Mouse (Mus musculus) lung, embryonic 14.5 days (tissue): ENCODE data around the gene Mboat1. TPM values are rescaled to one million over a fixed set of nuclear protein-coding genes. Genes with fewer than 3 reads are reported as not detected.

ENCODE experiments used
- ATAC-seq: fragments of 200-750 bp; cut with Nextera tagmentation; 2 replicates; pipeline ENCODE4 v1.8.0; 2017; ENCODE audit warnings: mild to moderate bottlenecking, moderate TSS enrichment, moderate library complexity; ENCODE audit not compliant: insufficient read depth
- DNase-seq: peaks from one replicate; pipeline ENCODE4 v3.0.0-alpha.2; 2015
- H3K27ac ChIP-seq: fragments of 300-500 bp; sonication (generic); 2 replicates; pipeline ENCODE4 v1.5.1; 2014; ENCODE audit warnings: low read depth, mild to moderate bottlenecking, moderate library complexity
- H3K27me3 ChIP-seq: fragments of 300-500 bp; sonication (generic); 2 replicates; pipeline ENCODE4 v1.6.1; 2014; ENCODE audit warnings: low read length, control low read depth; ENCODE audit not compliant: insufficient read depth
- H3K36me3 ChIP-seq: fragments of 300-500 bp; sonication (generic); 2 replicates; pipeline ENCODE4 v1.6.1; 2014; ENCODE audit warnings: control low read depth; ENCODE audit not compliant: insufficient read depth
- H3K4me1 ChIP-seq: fragments of 300-500 bp; sonication (generic); 2 replicates; pipeline ENCODE4 v1.6.1; 2014; ENCODE audit warnings: antibody characterized with exemption, control low read depth; ENCODE audit not compliant: insufficient read depth
- H3K4me2 ChIP-seq: fragments of 300-500 bp; sonication (generic); 2 replicates; pipeline ENCODE4 v1.6.1; 2014; ENCODE audit warnings: mild to moderate bottlenecking
- H3K4me3 ChIP-seq: fragments of 300-500 bp; sonication (generic); 2 replicates; pipeline ENCODE4 v1.5.1; 2014; ENCODE audit warnings: low read depth, low read length
- H3K9ac ChIP-seq: fragments of 300-500 bp; sonication (generic); 2 replicates; pipeline ENCODE4 v1.6.1; 2014
- H3K9me3 ChIP-seq: fragments of 300-500 bp; sonication (generic); 2 replicates; pipeline ENCODE4 v1.6.1; 2016; ENCODE audit warnings: low read depth, low read length, control low read depth
- CTCF ChIP-seq: IDR thresholded peaks from 2 replicates; pipeline ENCODE4 v1.5.1; 2016; ENCODE audit warnings: antibody characterized with exemption, low read depth
- WGBS: fragments of 180-500 bp; shearing (Covaris S2); extraction: QIAGEN DNeasy Blood & Tissue Kit; methylation state at CpG from one replicate; pipeline ENCODE4 v1.1.7; 2014; 5-methylcytosine and 5-hydroxymethylcytosine counted together
- polyA plus RNA-seq: library from polyadenylated mRNA; unstranded; fragments of >200 nt; fragmentation: Nextera tagmentation; extraction: Ambion mirVana; gene quantifications from 2 replicates; pipeline ENCODE4 v1.2.1, GENCODE M21; 2014

The Mboat1 gene
- polyA plus RNA-seq, 1 experiment from 2014 or later = 25.9 TPM

DNA sequence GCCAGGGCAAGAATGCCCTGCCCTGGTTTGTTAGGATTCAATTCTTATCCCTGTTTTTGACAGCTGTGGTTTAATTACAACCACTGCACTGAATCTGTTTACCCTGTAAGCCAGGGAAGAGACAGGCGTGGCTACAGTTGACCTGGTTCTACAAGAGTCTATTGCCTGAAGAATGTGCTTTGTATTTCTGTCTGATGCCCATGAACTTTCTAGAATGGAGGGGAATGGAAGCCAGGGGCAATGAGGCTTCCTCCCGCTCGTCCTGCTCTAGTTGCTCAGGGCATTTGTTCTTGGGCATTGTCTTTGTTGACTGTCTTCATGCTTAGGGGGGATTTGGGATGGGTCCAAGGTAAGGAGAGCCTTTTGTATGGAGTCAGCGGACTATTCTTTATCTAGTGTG, 63.5 kb downstream of the Mboat1 start:
- Histone ChIP-seq H3K27ac (no peak overlapping the region), H3K9ac (no peak overlapping the region)
- WGBS = 85% methylated on average over 4 of the region's 4 CpGs

DNA sequence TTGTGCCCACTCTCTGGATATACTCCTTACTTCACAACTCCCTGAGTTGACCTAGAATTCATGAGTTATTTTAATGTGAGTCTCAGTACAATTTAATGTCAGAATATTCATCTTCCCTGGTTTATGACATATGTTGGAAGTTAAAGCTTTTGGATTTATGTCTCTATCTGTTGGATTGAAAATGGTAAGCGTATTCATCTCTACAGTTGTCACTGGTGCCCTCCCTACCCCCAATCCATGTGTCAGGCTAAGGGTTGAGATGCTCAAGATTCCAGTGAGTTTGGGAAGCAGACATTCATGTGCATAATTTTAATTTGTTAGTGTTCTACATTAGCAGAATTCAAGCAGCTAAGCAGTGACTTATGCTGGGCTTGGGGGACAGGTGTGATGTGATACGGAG, 64.4 kb downstream of the Mboat1 start:
- Histone ChIP-seq H3K27me3 (no peaks in the 10 kb centered on the region), H3K36me3 (no peaks in the 10 kb centered on the region), H3K4me2 (no peak overlapping the region), H3K9me3 (no peaks in the 10 kb centered on the region), H3K9ac (no peak overlapping the region), H3K27ac (no peak overlapping the region), H3K4me3 (no peak overlapping the region), H3K4me1 (no peaks in the 10 kb centered on the region)
- 86% methylated on average over 2 of the region's 2 CpGs for WGBS
- DNase-seq = no peak
- no peak for TF ChIP-seq CTCF
- no peak for ATAC-seq

More for the DNA sequence above, 63.5 kb downstream of the Mboat1 start:
- ATAC-seq (no peak), DNase-seq (no peak)
- Histone ChIP-seq H3K4me2 (no peak overlapping the region), H3K4me3 (no peak overlapping the region), H3K9me3 (no peaks in the 10 kb centered on the region), H3K27me3 (no peaks in the 10 kb centered on the region), H3K36me3 (no peaks in the 10 kb centered on the region), H3K4me1 (no peaks in the 10 kb centered on the region)
- TF ChIP-seq CTCF = no peak

DNA sequence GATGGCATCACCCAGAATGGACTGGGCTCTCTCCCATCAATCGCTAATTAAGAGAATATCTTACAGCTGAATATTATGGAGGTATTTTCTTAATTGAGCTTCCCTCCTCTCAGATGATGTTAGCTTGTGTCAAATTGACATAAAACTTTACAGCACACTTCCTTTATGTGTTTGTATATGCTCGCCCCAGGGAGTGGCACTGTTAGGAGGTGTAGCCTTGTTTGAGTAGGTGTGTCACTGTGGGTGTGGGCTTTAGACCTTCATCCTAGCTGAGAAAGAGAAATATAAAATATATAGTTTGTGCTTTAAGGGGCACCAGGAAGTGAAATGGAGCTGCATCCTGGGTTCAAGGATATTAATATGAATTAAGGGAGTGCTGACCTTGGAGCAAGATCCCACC, 66.7 kb downstream of the Mboat1 start:
- Histone ChIP-seq H3K4me2 (no peak overlapping the region), H3K4me3 (no peak overlapping the region), H3K9ac (no peak overlapping the region), H3K36me3 (no peaks in the 10 kb centered on the region), H3K4me1 (no peaks in the 10 kb centered on the region), H3K27ac (no peak overlapping the region), H3K9me3 (no peaks in the 10 kb centered on the region), H3K27me3 (no peaks in the 10 kb centered on the region)
- ATAC-seq (no peak), DNase-seq (no peak)
- 82% methylated on average over 2 of the region's 2 CpGs for WGBS
- no peak for TF ChIP-seq CTCF

DNA sequence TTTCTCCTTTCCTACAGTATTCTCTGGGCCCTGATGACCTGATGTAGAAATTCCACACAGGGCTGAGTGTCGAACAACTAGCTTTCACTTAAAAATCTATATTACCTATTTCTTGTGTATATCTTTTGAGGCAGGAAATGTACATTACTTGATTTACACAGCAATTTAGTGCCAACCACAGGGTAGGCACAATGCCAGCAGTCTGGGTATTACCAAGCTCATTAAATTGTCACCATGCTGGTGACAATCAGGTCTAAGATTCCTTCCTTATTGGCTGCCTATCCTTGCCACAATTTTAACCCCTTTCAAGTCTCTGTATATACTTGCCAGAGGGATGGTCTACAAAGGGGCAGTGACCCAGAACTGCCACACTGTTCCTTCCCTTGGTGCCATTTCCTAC, 71.9 kb downstream of the Mboat1 start:
- Histone ChIP-seq H3K4me2 (no peak overlapping the region), H3K36me3 (0 out of 2 replicates have a peak, but pooled peaks cover 5% of the 10 kb centered on the region), H3K4me3 (no peak overlapping the region), H3K9me3 (no peaks in the 10 kb centered on the region), H3K9ac (no peak overlapping the region), H3K27ac (no peak overlapping the region), H3K4me1 (no peaks in the 10 kb centered on the region), H3K27me3 (no peaks in the 10 kb centered on the region)
- no peak for DNase-seq
- ATAC-seq = no peak
- 90% methylated on average over 1 of the region's 1 CpGs for WGBS
- TF ChIP-seq CTCF = no peak

DNA sequence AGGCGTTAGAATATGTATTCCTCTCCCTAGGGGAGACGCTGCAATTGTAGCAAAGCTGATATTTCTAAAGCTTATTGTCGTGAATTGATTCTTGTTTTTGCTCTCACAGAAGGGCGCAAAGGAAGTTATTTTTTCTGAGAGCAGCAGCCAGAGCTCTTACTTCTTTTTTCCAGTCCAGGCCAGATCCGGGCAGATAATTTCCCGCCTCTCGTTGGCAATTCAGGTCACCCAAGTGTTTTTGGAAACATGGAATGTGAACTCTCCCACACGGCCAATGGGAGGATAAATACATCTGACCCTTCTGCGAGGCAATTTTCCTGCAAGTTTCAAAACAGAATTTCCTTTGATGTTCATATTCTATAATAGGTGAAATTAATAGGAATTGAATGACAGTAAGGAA, 77.0 kb downstream of the Mboat1 start:
- 0 out of 2 replicates have a peak, but pooled peaks cover 5% of the 10 kb centered on the region for H3K36me3 ChIP-seq
- DNase-seq = peak; percentile 10
- no peaks in the 10 kb centered on the region for H3K27me3 ChIP-seq
- no peak for TF ChIP-seq CTCF
- H3K27ac ChIP-seq = no peak overlapping the region
- 60% methylated on average over 9 of the region's 9 CpGs for WGBS
- H3K9me3 ChIP-seq = no peaks in the 10 kb centered on the region
- ATAC-seq = no peak
- H3K9ac ChIP-seq = no peak overlapping the region
- H3K4me1 ChIP-seq = no peaks in the 10 kb centered on the region
- H3K4me2 ChIP-seq = no peak overlapping the region
- no peak overlapping the region for H3K4me3 ChIP-seq

GRCm38 (mm10) chr13:30217588-30218371, 81.5 kb downstream of the Mboat1 start:
- no peaks in the 10 kb centered on the region for H3K36me3 ChIP-seq
- DNase-seq (no peak), ATAC-seq (no peak)
- H3K4me2 ChIP-seq = no peak overlapping the region
- TF ChIP-seq CTCF = no peak
- no peak overlapping the region for H3K9ac ChIP-seq
- no peaks in the 10 kb centered on the region for H3K27me3 ChIP-seq
- 0 out of 2 replicates have a peak, but pooled peaks cover 4% of the 10 kb centered on the region for H3K4me1 ChIP-seq
- H3K27ac ChIP-seq = no peak overlapping the region
- H3K9me3 ChIP-seq = no peaks in the 10 kb centered on the region
- 79% methylated on average over 12 of the region's 12 CpGs for whole genome bisulfite sequencing
- H3K4me3 ChIP-seq = no peak overlapping the region

DNA sequence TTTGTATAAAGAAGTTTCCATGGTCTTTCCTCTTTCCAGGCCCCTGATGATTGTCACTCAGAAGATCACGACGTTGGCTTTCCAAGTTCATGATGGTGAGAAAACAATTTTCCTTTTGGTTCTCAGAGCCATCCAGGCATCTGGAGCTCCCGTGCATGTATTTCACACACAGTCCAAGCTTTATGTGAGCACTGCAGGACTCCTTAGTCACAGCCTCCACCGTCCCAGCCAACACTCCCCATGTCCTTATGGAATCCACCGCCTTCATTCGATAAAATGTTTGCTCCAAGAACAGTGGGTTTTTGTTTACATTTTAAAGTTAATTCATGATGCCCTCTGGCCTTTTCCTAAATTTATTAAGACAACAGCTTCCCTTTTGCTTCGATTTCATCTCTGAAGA, 83.3 kb downstream of the Mboat1 start:
- Histone ChIP-seq H3K27ac (no peak overlapping the region), H3K27me3 (no peaks in the 10 kb centered on the region), H3K4me1 (0 out of 2 replicates have a peak, but pooled peaks cover 4% of the 10 kb centered on the region), H3K9ac (no peak overlapping the region), H3K36me3 (peaks cover 2% of the 10 kb centered on the region; the same call in 1 of the 2 replicates), H3K4me2 (no peak overlapping the region), H3K9me3 (no peaks in the 10 kb centered on the region), H3K4me3 (no peak overlapping the region)
- WGBS = 57% methylated on average over 7 of the region's 7 CpGs
- no peak for TF ChIP-seq CTCF
- DNase-seq (peak; percentile 9), ATAC-seq (no peak)
